Mouse (Mus musculus): ENCODE measurements around the gene Srpk2.
A peak's percentile ranks its signal among the peaks of the same experiment; 100 is the strongest.
"Not testable (repeated sequence)": the region's sequence is repeated elsewhere in the genome, so short reads cannot be mapped to it uniquely, and the experiment has no call there.

Gene Srpk2

GRCm38 (mm10) chr5:23674829-23675498, 9.5 kb downstream of the Srpk2 start:
- DNase-seq (ENCODE audit: low read depth, low spot score) = peak; percentile 50

- no peak for DNase-seq (ENCODE audit: low read depth, low spot score)
Observed at GRCm38 (mm10) chr5:23672136-23672535, 12.3 kb downstream of the Srpk2 start.

GRCm38 (mm10) chr5:23670880-23671279, 13.5 kb downstream of the Srpk2 start:
- DNase-seq (ENCODE audit: low read depth, low spot score) = no peak

GRCm38 (mm10) chr5:23665906-23666305, 18.5 kb downstream of the Srpk2 start:
- no peak for DNase-seq (ENCODE audit: low read depth, low spot score)

- DNase-seq (ENCODE audit: low read depth, low spot score) = no peak
Observed at GRCm38 (mm10) chr5:23661191-23661590, 23.2 kb downstream of the Srpk2 start.

- no peak for DNase-seq (ENCODE audit: low read depth, low spot score)
Observed at GRCm38 (mm10) chr5:23658017-23658416, 26.4 kb downstream of the Srpk2 start.

- no peak for DNase-seq (ENCODE audit: low read depth, low spot score)
Observed at GRCm38 (mm10) chr5:23656590-23656989, 27.8 kb downstream of the Srpk2 start.

GRCm38 (mm10) chr5:23655030-23655429, 29.4 kb downstream of the Srpk2 start:
- DNase-seq (ENCODE audit: low read depth, low spot score) = no peak

GRCm38 (mm10) chr5:23652326-23652725, 32.1 kb downstream of the Srpk2 start:
- DNase-seq (ENCODE audit: low read depth, low spot score) = no peak

GRCm38 (mm10) chr5:23651786-23652185, 32.6 kb downstream of the Srpk2 start:
- DNase-seq (ENCODE audit: low read depth, low spot score) = no peak

GRCm38 (mm10) chr5:23650504-23650903, 33.9 kb downstream of the Srpk2 start:
- DNase-seq (ENCODE audit: low read depth, low spot score) = no peak

GRCm38 (mm10) chr5:23649246-23649645, 35.2 kb downstream of the Srpk2 start:
- no peak for DNase-seq (ENCODE audit: low read depth, low spot score)

GRCm38 (mm10) chr5:23645671-23646070, 38.7 kb downstream of the Srpk2 start:
- DNase-seq (ENCODE audit: low read depth, low spot score) = no peak

- DNase-seq (ENCODE audit: low read depth, low spot score) = not testable (repeated sequence)
Observed at GRCm38 (mm10) chr5:23639193-23639592, 45.2 kb downstream of the Srpk2 start.

- DNase-seq (ENCODE audit: low read depth, low spot score) = no peak
Observed at GRCm38 (mm10) chr5:23638023-23638422, 46.4 kb downstream of the Srpk2 start.

- DNase-seq (ENCODE audit: low read depth, low spot score) = no peak
Observed at GRCm38 (mm10) chr5:23637337-23637736, 47.1 kb downstream of the Srpk2 start.

GRCm38 (mm10) chr5:23631490-23631889, 52.9 kb downstream of the Srpk2 start:
- DNase-seq (ENCODE audit: low read depth, low spot score) = no peak

GRCm38 (mm10) chr5:23627221-23627620, 57.2 kb downstream of the Srpk2 start:
- no peak for DNase-seq (ENCODE audit: low read depth, low spot score)

GRCm38 (mm10) chr5:23626173-23626572, 58.2 kb downstream of the Srpk2 start:
- no peak for DNase-seq (ENCODE audit: low read depth, low spot score)

- DNase-seq (ENCODE audit: low read depth, low spot score) = no peak
Observed at GRCm38 (mm10) chr5:23620621-23621020, 63.8 kb downstream of the Srpk2 start.

- DNase-seq (ENCODE audit: low read depth, low spot score) = no peak
Observed at GRCm38 (mm10) chr5:23618656-23619055, 65.8 kb downstream of the Srpk2 start.

GRCm38 (mm10) chr5:23617104-23617415, 67.4 kb downstream of the Srpk2 start:
- no peak for DNase-seq (ENCODE audit: low read depth, low spot score)

GRCm38 (mm10) chr5:23616270-23617103, 67.9 kb downstream of the Srpk2 start:
- peak; percentile 90 for DNase-seq (ENCODE audit: low read depth, low spot score)

Measured in telencephalon, adult 2 months (tissue).